Mouse (Mus musculus) gastrocnemius, postnatal 4 days (tissue): Measurements from ENCODE around the gene Tmem251. TPM values are rescaled to one million over a fixed set of nuclear protein-coding genes. Genes with fewer than 3 reads are reported as not detected.

ENCODE experiments used
- total RNA-seq, 2 experiments: library from RNA; stranded (reverse); gene quantifications; 2 replicates each; pipeline ENCODE4 v1.2.3; 2021

The Tmem251 gene
- total RNA-seq, 2 experiments from 2014 or later, result 2.8 to 3.6 TPM

Other genes with a start within 250 kb of the Tmem251 start
- gene Chga, start 188.8 kb upstream of the Tmem251 start, total RNA-seq, result under 1 TPM in 1 of 2 experiments, not detected in 1; 0.20 TPM
- 10 to 100 TPM; 10.0 to 10.1 TPM for gene Itpk1, start 38.8 kb upstream of the Tmem251 start, total RNA-seq
- 1 to 10 TPM; 7.6 to 7.8 TPM for gene Moap1, start 101 bp upstream of the Tmem251 start, total RNA-seq
- gene Gm28051, start 14.0 kb downstream of the Tmem251 start, total RNA-seq, result not detected
- 10 to 100 TPM in 1 of 2 experiments, 1 to 10 TPM in 1; 9.5 to 10.9 TPM for gene Gon7, start 14.0 kb downstream of the Tmem251 start, total RNA-seq
- 10 to 100 TPM; 28.7 to 31.1 TPM for gene Ubr7, start 14.2 kb downstream of the Tmem251 start, total RNA-seq
- gene Gm20604, start 14.9 kb downstream of the Tmem251 start, total RNA-seq, result 1 to 10 TPM; 4.7 to 5.4 TPM
- gene Btbd7, start 134.7 kb downstream of the Tmem251 start, total RNA-seq, result 10 to 100 TPM; 31.9 to 32.4 TPM
- not detected for gene Cox8c, start 155.6 kb downstream of the Tmem251 start, total RNA-seq
- under 1 TPM; 0.15 to 0.26 TPM for gene Unc79, start 205.1 kb downstream of the Tmem251 start, total RNA-seq